Mouse (Mus musculus) megakaryocyte progenitor cell, adult 5-6 weeks (primary cell): ENCODE results near the gene Nrxn3. TPM values are rescaled to one million over a fixed set of nuclear protein-coding genes. Genes with fewer than 3 reads are reported as not detected.

Experiments used
- ATAC-seq: replicated peaks from 2 replicates; pipeline ENCODE4 v1.8.0; 2016; ENCODE audit warnings: mild to moderate bottlenecking, moderate TSS enrichment, inconsistent platforms; ENCODE audit not compliant: poor library complexity
- total RNA-seq, 2 experiments: library from RNA; stranded (forward) in 1 of 2; stranded (reverse) in 1 of 2; fragments of 157-497, 149-512 nt in 1 of 2; fragments of 200-1000 nt in 1 of 2; gene quantifications; 2 replicates each; pipeline versions ENCODE4 v1.2.3 to v1.2.4; 2015 to 2017

Nrxn3 gene
- total RNA-seq, 2 experiments from 2014 or later, result not detected

DNA sequence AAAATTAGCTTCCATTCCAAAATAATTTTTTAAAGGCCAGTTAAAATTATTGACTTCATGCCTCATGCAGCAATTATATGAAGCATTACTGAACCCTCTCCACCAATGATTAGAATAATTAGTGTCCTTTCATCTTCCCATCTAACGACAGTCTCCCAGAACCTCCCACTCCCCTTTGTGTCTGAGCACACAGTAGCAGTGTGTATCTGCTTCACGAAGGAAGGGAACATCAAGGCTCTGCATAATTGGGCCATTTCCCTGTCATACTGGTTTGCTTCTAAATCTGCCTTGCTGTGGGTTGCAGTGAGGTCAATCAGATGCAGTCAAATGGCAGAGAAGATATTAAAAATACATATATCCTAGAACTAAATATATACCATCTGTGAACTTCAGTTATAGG is 1291.3 kb downstream of the Nrxn3 start:
- no peak for ATAC-seq

DNA sequence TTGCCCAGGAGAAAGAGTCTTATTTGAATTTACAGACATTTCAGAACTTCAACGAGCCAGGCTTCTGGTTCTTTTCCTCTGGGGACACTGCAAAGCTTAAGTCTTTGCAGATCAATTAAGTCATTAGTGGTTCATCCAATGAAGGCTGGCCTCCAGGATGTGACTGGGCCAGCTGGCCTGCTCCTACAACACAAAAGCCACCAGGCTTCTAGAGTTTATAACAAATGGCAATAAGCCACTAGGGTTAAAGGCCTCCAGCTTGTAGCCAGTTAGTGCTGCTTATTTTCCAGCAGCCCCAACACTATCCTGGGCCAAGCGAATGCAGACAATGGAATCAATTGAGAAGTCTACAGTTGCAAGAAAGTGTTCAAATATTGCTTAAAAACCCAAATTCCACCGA is 1304.3 kb downstream of the Nrxn3 start:
- ATAC-seq, result no peak

DNA sequence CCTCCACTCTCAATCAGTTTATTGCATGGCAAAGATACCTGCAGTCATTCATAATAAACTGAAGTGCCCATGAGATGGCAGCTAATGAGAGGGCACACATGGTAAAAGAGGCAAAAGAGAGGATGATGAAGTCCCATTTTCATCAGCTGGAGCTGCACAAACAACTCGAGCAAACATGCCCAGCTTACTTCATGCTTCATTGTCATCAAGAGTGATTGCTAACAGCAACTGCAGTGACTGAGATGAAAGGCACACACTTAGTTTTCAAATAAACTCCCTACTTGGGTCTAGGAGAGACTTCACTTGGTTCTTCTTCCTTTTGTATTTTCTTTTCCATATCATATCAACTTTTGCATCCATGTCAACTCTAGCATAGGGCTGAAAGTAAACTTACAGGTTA is 1318.4 kb downstream of the Nrxn3 start:
- no peak for ATAC-seq

DNA sequence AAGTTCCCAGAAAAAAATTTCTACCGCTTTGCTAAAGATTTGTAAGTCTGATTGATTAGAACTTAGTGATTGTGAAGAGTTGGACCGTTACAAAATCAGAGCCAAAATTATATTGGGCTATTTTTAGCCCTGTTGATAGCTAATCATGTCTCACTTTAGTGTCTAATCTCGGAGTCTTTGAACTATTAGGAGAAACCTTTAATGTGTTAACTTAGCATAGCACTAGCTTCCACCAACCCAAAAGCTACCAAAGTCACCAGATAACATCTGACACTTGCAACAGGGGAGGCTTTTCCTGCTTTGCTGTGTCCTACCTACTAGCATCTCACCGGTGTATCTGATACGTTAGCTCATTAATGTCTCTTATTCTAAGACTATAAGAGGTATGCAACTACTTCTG is 1333.6 kb downstream of the Nrxn3 start:
- no peak for ATAC-seq

DNA sequence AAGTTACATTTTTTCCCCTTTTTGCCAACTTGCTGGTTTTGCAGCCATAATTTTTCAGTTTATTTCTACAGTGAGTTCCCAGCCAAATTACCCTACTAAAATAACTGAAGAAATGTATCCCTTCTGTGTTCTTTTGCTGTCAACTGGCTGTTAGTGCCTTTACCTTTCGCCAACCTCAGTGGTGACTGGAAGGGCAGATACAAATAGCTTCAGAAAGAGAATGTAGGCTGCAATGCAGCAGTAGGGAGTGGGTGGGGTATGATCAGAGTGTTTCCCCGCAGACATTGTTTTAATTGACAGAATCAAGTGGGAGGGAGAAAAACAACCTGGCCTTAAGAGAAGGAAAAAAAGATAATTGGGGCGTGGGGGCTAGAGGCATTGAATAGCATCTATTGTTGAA is 1337.1 kb downstream of the Nrxn3 start:
- no peak for ATAC-seq

DNA sequence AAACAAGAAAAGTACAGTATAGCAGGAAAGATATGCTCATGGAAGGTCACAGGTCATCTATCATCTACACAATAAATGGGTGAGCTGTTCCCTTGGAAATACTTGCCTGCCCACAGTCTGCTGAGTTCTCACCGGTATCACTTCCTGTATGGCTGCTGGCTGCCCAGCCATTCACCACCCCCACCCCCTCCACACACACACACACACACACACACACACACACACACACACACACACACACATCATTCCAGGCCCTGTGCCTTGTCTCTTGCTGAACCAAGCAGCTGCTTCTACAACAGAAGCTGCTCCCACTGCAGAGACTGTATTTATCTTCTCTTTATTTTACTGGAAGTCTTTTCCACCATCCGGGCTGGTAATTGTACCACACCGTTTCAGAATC is 1338.6 kb downstream of the Nrxn3 start:
- ATAC-seq, result peak; percentile 65; the same call in 1 of the 2 replicates

DNA sequence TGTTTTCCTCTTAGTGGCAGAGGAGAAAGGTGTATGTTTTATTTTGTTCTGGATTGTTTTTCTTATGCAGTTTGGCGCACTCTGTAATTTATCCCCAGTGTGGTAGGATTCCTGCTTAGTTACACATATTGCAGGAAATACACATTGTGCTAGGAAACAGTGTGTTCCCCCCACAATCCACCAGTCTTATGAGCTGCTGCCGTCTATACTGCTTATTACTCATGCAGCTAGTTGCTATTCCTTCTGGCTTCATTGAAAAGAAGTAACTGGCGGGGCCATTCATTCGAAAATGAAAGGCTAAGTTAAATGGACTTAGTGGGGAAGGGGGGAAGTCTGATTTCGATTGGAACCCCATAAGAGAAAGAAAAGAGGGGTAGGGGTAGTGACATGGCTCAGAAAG is 1339.5 kb downstream of the Nrxn3 start:
- no peak for ATAC-seq

DNA sequence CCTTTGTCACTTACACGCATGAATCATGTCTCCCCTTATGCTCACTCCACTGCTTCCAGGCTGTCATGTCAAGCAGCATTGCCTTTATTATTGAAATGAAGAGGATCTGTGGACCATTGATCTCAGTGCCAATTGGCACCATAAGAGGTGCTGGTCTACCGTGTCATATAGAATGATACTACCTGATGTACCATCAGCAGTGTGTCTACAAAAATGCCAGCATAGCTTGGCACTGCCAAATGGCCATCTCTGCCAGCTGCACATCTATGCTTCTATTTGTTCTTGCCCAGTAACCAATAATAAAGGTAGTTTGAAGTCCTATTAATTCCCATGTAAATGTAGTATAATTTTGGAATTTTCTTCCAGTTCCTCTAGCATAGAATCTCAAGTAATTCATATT is 1340.8 kb downstream of the Nrxn3 start:
- ATAC-seq, result no peak

DNA sequence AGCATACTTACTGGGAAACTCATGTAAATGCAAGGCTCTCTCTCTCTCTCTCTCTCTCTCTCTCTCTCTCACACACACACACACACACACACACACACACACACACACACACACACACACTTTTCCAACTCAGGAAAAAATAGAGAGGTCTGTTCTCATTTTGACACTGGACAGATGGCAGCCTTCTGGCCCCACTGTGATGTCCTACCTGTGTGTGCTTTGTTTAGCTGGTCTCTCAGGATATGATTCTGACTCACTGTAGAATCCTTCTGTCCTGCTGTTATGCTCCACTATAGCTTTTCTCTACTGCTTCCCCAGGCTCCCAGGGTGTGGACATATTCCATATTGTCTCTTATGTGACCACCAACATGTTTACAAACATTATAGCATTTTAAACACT is 1363.2 kb downstream of the Nrxn3 start:
- ATAC-seq, result no peak

DNA sequence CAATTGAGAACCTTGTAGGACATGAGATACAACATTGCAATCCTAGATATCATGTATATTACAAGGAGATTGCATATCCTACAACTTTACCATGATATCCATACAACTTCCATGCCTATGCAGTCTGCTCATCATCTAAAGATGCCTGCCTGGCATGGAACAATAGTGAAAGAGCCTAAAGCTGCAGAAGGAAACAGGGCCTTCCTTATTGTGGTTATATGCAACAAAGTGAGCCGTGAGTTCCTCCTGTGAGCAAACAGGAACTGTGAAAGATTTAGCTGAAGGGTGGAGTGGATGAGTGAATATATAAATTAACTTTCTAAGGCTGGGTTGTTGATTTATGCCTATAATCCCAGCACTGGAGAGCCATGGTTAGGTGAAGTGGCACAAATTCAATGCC is 1373.1 kb downstream of the Nrxn3 start:
- ATAC-seq, result no peak

DNA sequence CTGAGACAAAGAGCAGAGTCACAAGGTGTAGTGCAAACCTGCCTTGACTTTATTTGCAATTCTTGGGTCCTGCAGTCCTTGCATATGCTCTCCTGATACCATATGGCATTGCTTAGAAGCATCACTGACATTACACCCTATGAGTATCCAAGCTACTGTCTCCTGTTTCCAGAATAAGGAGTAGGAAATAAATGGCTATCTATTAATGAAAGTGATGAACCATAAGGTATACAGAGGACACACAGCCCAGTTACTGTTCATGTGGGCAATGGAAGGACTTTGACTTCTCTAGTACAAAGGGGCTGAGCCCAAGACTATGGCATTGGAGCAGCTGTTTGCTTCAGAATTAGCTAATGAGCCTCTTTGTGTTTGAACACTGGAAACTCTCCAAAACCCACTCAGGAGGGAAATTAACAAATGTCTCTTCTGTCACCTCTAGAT is 1390.7 kb downstream of the Nrxn3 start:
- ATAC-seq, result no peak

DNA sequence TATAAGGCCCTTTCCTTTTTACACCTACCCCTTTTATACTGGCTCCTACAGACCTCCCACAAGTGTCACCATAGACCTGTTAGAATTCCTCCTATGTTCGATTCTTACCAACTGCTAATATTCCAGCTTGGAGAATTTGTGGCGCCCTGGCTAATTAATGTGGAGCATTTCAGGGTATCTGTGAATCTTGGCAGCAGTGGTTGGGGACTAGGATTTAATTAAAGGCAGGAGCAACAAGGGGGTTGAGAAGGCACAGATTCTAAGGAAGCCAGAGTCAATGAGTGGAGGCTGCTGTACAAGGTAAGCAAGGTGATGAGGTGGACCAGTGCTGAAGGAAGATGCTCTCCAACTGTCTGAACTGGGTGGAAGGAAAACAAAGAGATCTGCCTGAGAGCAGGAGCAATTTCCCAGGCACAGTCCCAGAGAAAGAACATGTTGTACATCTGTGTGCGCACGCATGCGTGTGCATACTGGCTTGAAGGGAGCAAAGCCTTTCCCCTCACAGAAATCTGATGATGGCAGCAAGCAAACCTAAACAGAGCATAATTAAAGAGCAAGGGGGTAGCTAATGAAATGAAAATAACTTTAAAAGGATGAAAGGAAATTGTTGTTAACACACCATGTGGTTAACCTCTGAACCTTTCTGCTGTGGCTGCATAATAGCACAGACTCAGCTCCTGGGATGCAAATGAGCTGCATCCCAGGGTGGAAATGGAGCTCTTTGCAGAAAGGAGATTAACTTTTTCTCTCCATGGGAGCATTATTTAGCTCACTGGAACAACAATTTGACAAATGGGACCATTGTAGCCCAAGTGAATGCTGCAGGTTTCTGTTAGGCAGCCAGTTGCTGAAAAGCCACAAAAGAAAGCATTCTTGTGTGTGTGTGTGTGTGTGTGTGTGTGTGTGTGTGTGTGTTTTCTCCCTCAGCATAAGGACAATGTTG is 1409.5 kb downstream of the Nrxn3 start:
- ATAC-seq, result no peak

DNA sequence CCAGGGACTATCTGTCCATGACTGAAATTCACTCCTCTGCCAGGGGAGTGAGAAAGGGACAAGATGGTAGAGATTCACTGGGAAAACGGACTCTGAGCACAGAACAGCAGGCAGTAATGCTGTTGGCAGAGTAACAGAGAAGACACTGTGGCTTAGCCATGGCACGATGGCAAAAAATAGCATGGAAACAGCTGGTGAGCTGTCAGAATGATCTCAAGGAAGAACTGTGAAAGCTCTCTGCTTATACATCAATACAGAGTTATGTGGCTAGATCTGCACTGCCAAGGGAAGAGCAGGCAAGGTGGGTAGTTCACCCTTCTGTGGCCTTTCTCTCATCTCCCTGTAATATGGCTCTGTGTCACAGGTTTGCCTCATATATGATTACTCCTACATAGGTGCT is 1419.3 kb downstream of the Nrxn3 start:
- ATAC-seq, result no peak

DNA sequence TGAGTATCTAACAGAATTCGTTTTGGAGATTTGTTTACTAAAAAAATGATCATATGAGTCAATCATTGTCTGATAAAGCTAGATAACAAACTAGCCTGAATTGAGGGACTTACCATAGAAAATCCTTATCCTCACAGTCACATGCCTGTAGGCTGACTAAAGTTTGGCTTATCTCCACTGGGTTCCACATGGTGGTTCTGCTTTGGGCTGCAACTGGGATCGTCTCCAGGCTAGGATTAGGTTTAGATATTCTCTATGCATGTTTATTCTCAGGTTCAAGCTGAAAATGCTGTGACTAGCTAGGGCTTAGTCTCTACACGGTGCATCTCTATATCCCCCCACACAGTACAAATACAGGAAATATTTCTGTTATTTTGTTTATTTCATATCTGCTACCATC is 1421.6 kb downstream of the Nrxn3 start:
- no peak for ATAC-seq

DNA sequence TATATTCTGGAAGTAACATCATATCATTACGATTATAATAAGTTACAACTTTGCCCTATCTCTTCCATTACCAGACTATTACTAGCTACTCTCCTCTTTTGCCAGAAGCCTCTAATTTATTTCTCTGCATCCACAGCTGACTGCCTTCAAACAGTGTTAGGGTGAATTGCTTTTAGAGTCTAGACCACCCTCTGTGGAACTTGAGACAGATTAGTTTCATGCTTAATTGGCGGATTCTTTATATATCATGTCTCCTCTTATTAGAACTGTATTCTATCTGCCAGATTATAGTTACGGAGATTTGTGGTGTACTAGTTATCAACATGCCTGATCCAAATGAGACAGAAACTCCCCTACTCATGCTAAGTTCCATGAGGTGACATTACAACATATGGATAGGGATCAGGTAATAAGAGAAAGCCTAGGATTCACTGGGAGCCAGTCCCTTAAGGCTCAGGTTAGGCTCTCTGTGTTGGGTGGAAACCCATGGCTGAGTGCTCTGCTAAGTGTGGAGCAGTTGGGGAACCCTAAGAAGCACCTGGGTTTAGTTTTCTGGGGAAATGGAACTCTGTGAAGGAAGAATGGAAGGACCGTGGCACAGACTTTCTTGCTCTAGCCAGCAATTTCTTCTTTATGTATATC is 1435.6 kb downstream of the Nrxn3 start:
- no peak for ATAC-seq

DNA sequence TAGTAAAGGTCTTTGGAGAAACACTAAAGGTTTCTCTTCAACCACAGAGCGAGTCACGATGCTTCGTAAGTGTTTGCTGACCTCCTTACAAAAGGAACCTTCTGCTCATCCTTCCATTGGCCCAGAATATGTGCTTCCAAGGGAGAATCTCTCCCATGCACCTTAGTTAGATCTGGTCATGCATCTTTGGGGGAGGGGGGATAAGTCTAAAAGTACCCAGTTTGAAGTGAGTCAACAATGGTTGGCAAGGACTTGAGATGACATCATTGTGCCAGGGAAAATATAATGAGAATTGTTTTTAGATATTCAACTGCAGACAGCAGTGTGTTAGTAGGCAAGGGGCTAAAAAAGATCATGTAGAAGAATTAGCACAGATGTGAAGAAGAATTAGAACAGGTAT is 1437.2 kb downstream of the Nrxn3 start:
- no peak for ATAC-seq

DNA sequence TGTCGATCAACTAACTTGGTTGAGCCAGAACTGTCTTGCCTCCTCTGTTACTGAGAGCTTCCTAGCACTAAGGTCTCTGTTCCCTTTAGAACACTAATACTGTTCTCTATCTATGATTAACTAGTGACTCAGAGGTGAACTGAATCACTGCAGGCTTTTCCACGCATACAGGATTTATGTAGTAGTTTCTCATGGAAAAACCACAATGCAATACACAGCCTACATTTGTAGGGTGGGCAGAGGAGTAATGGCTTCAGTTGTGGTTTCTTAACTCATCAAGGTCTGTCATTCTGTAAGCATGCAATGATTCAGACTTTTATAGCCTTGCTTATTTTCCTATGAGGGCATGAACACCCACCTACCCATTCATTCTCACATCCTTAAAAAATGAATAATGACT is 1443.4 kb downstream of the Nrxn3 start:
- no peak for ATAC-seq

DNA sequence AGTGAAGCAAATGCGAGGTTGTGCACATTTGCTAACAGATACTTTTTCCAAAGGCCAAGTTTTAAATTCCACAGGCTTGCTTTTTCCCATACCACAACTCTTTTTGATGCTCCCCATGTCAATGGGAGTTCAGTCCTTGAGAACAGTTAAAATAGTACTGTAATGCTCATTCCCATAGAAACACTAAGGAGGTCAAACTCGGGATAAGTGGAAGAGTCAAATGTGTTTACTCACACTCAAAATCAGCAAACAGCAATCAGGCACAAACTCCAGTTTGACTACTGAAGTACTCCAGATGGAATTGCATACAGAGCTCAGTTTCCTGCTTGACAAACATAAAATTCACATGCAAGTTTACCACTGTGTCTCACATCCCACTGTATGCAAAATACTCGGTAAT is 1458.9 kb downstream of the Nrxn3 start:
- ATAC-seq, result no peak

DNA sequence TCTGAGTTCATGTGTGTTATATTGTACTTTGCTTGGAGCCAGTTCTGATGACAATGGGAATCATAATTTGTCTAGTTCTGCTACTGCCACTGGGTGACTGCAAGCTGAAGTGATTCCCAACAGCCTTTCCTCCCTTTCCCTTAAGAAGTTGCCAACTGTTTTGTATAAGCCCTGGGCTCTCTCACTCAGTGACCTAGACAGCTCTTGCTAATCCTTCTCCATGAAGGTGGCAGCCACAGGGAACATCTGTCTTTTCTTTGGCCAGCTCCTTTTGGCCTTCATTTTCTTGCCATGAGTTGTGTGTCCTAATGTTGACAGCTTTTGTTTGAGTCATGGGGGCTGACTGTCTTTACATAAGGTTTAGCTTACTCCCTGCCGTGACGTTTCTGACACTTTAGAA is 1460.3 kb downstream of the Nrxn3 start:
- no peak for ATAC-seq

DNA sequence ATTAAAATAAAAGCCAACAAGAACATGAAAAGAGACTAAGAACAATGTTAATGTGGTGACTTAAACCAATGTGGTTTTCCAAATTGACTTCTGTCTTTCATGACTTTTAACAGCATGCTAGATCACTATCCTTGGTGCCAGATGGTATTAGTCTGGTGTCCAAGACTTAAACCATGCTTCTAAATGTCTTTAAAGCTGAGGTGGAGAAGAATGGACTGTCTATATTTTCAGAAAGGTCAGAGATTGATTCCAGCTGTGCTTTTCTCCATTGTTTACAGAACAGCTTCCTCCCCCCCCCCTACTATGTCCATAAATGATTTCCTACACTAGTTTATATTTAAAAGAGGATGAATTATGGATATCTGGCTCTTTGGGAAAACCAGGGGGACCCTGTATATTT is 1473.5 kb downstream of the Nrxn3 start:
- no peak for ATAC-seq

DNA sequence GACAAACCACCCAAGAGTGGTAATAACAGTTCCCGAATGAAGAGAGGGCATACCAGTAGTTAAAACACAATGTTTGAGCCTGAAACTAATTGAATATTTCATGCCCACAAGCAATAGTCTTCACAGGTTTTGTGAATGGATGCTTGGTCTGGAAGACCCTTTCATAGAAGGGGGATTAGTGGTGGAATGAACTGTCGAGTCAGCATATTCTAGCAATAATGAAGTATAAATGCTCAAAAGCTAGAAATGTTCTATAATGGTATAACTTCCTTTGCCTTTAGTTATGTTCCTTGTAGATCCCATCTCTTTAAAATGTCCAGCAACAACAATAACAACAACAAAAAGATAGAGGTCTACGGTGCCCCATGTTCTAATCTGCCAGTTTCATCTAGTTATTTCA is 1475.3 kb downstream of the Nrxn3 start:
- no peak for ATAC-seq

DNA sequence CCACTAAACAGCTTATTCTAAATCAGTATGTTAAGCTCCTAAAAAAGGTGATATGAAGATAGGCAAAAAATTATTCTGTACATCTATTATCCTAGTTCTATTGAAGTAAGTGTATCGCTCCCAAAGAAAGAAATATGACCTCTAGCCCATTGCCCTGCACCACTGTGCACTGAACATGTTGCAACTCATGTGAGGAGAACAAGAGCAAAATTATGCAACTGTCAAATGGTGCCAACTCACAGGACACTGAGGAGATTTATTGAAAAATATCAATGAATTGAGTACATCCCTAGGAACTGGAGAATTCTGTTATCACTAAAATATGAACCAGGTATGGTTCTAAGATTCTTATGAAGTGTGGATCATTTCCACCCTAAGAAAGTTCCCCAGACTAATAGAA is 1479.8 kb downstream of the Nrxn3 start:
- ATAC-seq, result no peak
